Mouse (Mus musculus) bone marrow macrophage, adult 2 months (primary cell): Measurements from ENCODE around the gene Nlgn1.

ENCODE experiments used
- CTCF ChIP-seq: IDR thresholded peaks from 2 replicates; pipeline ENCODE4 v1.5.1; 2012; ENCODE audit warnings: low read depth, mild to moderate bottlenecking, low read length, moderate library complexity
- POLR2A ChIP-seq: IDR thresholded peaks from 2 replicates; pipeline ENCODE4 v1.6.1; 2012; ENCODE audit warnings: mild to moderate bottlenecking, low read depth, low read length, borderline replicate concordance

DNA sequence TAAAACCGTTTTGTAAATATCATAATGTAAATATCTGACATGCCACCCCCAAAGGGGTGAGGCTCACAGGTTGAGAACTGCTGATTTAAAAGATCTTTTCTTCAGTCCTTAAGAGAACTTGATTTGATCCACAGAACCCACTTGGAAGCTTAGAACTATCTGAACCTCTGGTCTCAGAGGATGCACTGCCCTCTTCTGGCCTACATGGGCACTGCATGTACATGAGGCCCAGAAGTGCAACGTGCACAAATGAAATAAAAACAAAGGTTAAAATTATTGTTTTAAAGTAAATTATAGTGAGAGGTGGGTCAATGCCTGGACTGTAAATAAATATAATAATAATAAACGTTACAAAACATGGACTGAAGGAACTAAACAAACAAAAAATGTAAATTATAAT is 657.2 kb downstream of the Nlgn1 start:
- TF ChIP-seq CTCF (peak; percentile 40), POLR2A (no peak)
